Mouse (Mus musculus): ENCODE data around the gene Nt5dc3.

Gene Nt5dc3

DNA sequence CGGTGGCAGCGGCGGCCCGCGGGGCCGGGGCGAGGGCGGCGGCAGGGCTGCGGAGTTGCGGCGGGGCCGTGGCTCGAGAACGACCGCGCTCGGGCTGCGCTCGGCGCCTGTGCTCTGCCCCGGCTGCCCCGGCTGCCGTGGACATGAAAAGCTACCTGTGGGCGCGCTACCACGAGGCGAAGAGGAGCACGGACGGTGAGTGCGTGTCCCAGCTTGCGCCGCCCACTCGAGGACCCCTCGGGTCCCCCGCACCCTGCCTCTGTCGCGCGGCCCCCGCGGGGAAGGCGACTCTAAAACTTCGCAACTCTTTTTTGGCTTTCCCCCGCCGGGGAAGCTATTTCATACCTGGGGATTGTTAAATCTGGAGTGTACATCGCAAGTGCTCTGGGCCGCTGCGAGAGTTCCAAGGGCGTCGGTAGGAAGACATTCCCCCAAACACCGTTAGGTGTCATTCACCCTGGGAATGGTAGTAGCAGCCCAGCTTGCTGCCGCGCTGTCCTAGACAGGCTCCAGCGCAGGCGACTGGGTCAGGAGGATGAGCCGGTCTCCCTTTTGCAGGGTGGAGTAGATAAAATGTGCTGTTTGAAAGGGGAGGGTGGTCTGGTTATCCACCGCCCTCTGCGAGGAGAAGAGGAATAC is 431 bp downstream of the Nt5dc3 start:
- peak; percentile 20 for DNase-seq (ENCODE audit: low spot score)

DNA sequence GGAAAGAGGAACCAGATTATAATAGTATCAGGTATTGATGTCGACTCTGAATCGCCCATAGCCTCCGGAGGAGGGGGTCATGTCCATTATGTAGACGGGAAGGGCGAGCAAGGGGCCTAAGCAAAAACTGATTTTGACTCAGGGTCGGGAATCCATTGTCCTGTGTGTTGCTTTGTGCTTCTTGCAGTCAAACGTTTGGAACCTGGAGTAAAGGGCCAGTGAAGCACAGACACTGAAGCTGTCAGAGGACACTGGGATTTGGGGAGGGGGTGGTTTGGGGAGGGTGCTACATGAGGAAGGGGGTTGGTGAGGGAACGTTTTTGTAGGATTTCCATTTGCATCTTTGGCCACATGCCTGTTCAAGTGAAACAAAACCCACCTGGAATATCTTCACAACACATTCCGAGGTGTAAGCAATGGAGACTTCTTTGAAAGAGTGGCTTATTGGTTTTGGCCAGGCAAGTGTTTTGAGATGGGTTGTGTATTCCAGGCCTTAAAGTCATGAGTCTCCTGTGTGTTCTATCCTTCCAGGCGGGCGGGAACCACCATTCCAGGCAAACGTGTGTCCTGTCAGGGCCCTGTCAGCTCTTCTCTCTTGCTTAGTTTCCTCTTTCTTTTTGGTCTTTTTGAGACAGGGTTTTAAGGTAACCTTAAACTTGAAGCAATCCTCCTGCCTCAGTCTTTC is 1.2 kb downstream of the Nt5dc3 start:
- no peak for DNase-seq (ENCODE audit: low spot score)

DNA sequence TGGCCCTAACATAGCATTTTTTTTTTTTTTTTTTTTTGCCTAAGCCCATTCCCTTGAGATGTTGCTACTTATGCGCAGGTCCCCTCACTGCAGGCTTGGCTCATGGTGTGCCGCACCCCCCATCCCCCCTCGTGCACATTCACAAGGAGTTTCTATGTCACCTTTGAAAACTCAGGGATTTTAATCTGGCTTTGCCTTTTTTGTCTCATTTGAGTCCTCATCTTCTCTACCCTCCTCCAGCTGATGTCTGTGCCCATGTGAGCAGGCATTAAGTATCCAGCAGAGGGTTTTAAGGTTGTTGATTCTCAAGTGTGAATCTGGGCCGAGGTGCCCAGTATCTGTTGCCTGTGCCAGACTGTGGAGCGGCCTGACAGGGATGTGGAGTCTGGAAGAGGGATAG is 2.8 kb downstream of the Nt5dc3 start:
- no peak for DNase-seq (ENCODE audit: low spot score)

DNA sequence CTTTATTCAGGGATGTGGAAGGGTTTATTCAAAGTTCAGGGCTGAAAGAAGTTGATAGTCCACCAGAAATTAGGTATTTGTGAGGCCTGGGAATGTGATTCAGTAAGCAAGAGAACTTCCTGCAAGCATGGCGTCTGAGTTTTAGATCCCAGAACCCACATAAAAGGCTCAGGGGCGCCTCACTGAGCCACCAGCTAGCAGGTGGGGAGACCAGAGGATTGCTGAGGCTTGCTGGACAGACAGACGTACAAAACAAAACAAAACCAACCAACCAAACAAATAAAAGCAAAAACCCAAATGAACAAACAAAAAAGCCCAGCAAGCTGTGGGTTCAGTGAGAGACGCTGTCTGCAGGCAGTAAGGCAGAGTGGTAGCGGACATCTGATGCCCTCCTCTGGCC is 3.9 kb downstream of the Nt5dc3 start:
- DNase-seq (ENCODE audit: low spot score): no peak

DNA sequence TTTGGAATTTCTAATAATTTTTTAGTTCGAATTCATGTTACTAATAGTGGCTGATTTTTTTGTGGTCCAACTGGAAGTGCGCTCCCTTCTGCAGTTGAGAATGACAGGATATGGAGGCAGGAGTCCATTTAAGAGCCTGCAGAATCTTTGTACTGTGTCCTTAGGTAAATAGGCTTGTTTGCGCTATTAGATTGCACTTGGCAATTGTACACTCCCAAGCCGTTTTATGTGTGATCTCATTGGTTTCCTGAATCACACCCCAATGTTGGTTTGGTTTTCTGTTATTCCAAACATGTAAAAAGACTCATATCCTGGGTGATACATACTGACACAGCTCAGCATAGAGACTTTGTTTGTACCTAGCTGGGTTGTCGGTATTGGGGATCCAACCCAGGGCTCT is 4.8 kb downstream of the Nt5dc3 start:
- no peak for DNase-seq (ENCODE audit: low spot score)

DNA sequence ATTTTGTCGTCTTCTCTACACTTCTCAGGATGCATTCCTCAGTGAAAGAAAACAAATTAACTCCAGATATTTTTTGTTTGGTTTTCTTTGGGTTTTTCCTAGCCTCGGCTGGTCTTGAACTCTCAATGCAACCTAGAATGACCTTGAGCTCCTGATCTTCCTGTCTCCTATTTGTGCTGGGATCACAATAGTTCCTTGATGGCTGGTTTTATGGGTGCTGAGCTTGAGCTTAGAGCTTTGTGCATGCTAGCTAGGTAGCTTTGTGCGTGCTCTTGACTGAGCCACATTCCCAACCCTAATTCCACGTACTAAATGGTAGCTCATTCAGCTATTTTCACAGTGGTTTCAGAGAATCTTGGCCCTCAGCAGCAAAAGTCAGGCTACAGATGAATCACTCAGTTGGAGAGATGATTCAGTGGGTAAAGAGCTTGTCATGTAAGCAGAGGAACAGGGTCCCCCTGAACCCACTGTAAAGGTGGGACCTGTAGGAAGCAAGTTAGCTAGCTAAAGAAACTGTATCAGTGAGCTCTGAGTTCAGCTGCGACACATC is 5.4 kb downstream of the Nt5dc3 start:
- DNase-seq (ENCODE audit: low spot score): no peak

DNA sequence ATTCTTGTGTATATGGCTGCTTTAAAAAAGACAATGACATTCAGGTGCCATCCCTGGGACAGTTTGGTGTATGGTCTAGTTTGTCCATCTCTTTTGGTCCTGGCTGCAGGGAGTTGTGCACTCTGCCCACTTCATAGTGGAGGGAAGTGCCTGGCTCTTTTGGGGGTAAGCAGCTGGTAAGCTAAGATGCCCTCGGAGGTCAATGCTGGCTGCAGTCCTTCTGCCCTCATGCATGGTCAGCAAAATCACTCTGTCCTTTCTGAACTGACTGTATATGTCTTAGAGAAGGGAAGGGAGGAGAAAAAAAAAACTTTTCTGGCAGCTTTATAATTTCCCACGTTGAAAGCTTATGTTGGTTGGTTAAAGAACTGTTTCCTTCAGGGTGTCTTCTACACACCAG is 6.6 kb downstream of the Nt5dc3 start:
- DNase-seq (ENCODE audit: low spot score): no peak

DNA sequence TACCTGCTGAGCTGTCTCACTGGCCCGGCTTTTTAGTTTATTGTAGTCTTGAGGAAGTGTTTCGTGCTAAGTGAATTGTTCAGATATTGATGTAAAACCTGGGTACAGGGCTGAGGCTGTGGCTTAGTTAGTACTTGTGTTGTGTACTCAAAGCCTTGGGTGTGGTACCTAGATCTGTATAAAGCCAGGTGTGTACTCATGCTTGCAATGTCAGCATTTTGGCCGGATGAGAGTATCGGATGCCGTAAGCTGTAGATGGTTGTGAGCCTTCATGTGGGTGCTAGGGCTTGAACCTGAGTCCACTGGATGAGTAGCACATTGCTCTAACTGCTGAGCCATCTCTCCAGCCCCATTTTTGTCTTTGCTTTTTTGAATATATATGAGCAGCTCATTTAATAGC is 7.3 kb downstream of the Nt5dc3 start:
- no peak for DNase-seq (ENCODE audit: low spot score)

DNA sequence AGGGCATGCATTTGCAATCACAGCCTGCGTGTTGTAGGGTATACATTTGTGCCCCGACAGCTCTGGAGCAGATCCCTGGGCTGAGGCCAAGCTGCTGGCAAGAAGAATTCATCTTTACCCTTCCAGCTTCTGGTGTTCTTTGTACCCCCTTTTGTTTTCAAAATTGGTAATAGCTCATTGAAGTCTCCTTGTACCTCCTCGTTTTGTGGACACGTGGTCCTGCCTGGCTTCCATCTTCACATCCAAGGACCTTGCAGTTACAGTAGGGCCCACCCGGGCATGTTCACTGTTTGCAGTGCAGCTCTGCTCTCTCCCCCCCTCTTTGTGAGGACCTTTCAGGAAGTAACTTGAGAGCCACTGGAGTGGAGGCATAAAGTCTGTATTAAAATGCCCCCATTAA is 9.4 kb downstream of the Nt5dc3 start:
- no peak for DNase-seq (ENCODE audit: low spot score)

DNA sequence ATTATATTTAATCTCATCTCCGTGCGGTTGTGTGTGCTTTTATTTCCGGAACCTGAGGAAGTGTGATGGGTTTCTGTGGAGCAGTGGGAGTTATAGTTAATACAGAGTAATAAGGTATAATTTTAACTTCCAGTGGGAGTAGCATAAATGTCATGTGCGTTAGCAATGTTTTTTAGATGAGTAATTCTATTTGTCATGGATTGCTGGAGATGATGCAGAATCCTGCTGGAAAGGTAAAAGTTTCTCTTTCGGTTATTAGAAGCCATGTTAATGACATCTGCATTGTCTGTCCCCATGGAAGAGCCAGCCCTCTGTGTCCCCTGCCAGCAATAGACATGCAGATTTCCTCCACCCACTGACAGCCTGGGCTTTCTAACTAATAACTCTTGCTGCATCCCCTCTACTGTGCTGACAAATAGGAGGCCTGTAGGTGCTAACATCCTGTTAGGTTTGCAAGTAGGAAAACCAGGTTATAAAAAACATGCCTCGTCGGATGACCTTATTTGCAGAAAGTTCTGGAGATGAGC is 10.4 kb downstream of the Nt5dc3 start:
- DNase-seq (ENCODE audit: low spot score): no peak

DNA sequence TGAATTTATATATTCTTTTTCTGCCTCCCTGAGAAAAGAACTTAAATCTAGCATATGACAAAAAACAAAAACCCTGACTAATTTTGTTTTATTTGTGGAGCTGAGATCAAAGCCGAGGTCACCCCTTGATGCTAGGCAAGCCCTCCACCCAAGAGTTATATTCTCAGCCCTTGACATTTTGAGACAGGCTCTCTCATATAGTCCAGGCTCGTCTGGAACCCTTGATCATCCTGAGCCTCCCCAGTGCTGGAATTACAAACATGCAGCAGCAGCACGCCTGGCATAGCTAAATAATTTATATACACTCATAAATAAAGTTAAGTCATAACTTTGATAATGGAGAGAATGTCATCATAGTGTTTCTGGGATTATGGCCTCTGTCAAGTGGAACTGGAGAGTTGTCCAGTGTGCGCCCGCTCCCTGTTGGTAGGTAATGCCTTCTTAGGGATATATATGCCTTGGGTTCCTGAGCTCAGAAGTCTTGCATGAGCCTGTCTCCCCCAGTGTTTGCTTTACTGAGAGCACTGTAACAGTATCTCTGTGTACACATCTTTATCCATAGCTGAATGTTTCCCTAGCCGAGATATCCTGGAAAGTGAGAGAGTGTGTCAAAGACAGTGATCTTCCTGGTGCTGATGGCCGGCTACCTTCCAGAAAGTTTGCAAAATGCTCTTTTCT is 12.8 kb downstream of the Nt5dc3 start:
- no peak for DNase-seq (ENCODE audit: low spot score)

DNA sequence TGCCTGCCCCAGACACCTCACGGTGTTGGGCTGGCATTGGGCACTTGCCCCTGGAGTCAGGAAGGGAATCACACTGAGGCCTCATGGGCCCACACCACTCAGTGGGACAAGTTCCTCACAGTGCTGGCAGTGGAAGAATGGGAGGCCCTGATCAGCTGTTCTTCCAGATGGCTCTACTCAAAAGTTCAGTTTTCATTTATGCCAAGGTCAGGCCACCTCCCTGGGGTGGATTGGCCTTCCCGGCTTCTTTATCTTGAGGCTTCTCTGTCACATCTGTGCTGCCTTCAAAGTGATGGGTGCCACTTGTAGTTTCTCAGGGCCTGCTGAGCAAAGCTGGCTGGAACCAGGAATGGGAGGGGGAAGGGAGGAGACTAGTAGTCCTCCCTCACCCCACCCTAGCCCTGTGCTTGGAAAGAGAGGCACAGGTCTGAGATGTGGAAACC is 14.7 kb downstream of the Nt5dc3 start:
- peak; percentile 31 for DNase-seq (ENCODE audit: low spot score)

DNA sequence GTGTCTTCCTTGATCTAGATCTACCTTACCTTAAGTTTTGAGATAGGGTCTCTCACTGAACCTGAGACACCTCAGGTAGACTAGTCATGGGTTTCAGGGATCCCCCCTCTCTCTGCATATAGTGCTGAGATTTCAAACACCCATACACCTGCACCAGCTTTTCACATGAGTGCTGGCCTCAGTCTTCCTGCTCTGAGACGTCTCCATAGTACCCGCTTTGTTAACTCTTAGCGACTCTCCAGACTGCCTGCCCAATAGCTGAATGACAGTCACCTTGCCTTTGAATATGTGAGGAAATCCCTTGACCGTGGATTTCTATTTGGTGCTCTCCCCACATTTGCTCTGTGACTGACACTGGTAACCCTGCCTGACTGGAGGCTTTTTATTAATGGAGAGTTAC is 15.4 kb downstream of the Nt5dc3 start:
- no peak for DNase-seq (ENCODE audit: low spot score)

DNA sequence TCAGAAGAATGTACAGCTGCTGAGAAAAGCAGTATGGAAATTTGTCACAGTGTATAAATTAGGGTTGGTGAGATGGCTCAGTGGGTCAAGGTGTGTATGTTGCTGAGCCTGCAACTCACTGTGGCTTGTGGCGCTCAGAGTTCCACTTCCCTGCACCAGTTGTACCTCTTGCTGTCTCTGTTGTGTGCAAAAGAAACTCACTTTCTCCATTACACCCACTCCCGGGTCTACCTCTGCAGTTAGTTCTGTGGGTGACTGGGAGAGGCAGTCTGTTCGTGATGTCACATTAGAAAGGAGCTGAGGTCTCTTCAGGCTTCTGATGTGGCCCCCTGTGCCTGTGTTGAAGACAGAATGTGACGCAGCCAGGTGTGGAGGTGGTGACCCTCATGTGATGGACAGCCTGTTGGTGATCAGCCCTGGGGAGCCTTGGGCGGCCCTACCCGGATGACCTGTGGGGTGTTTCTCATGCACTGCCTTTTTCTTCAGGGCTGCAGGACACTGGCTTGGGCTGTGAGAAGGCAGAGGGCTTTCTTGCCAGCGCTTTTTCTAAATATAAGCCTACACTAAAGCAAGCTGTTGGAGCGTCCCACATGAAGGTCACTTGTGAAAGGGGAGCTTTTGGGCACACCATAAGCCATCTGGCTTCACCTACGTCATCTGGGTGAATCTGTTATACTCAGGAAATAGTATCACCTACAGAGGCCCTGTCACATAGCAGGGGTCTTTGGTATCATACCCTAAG is 16.2 kb downstream of the Nt5dc3 start:
- DNase-seq (ENCODE audit: low spot score): no peak

DNA sequence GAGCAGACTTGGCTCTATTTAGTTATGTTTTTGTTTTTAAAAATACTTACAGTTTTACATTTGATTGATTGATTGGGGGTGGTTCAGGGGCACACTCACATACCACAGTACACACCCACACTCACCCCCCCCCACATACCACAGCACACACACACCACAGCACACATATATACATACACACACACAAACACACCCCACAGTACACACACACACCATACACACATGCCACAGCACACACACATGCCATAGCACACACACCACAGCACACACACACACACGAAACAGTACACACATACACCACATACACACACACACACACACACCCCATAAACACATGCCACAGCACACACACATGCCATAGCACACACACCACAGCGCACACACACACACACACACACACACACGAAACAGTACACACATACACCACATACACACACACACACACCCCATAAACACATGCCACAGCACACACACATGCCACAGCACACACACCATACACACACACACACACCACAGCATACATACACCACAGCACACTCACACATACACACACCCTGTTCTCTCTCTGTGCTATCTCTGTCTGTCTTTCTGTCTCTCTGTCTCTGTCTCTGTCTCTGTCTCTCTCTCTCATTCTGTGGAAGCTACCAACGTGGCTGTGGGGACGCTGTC is 17.4 kb downstream of the Nt5dc3 start:
- DNase-seq (ENCODE audit: low spot score): no peak

DNA sequence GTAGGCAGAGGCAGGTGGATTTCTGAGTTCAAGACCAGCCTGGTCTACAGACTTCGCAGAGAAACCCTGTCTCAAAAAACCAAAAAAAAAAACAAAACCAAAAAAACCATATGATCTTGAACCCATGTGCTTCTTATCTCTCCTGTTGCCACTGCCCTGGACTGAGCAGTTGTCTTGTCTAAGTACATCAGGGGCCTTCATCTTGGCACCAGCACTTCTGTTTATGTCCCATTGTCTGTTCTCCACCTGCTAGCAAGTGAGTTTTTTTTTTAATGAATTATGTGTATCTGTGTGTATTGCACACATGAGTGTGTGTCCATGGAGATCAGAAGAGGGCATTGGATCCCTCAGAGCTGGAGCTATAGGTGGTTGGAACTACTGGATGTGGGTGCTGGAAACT is 28.6 kb downstream of the Nt5dc3 start:
- no peak for DNase-seq (ENCODE audit: low spot score)

DNA sequence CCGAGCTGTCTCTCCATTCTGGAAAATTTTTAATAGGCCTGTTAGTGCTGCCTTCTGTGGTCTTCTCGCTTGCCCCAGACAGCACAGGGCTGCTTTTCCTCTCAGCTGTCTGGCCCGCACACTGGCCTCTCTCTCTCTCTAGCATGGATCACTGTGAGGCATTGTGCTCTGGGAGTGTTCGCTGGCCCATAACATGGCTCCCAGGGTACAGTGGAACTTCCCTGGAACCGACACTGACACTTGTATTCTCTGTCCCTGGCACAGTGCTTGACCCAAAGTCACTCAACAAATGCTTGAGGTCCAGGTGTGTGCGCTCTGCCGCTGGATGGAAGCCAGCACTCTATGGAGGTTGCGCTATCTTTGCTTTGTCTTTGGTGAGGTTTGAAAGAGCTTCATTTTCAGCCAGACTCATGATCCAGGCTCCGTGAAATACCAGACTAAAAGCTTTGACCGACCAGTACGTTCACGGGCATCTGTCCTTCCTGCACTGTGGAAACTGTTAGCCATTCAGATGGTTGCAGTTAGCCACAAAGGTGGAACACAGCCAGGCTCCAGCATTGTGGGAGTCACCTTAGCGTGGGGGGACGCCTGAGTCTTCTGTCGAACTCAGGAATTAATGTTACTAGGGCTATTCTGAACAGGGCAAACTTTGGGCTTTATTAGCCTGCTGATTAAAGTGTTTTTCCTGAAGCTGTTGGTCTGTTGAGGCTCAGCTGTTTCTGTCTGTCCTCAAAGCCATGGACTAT is 29.4 kb downstream of the Nt5dc3 start:
- no peak for DNase-seq (ENCODE audit: low spot score)

DNA sequence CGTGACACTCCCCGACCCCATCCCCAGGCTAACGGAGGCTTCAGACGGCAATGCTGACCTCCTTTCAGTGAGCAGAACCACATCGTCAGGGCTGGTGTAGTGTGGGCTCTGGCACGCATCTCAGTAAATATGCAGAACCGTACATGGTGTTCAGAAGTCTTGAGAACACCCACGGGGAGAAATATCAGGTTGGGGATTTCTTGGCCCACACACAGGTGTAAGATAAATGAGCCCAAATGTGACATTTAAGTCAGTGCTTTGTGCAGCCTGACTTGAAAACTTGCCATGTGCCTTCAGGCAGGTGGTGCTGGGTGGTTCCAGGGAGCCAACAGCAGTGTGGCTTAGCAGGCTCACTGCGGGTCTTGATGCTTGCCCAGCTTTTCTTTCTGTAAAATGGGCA is 31.2 kb downstream of the Nt5dc3 start:
- DNase-seq (ENCODE audit: low spot score): no peak

DNA sequence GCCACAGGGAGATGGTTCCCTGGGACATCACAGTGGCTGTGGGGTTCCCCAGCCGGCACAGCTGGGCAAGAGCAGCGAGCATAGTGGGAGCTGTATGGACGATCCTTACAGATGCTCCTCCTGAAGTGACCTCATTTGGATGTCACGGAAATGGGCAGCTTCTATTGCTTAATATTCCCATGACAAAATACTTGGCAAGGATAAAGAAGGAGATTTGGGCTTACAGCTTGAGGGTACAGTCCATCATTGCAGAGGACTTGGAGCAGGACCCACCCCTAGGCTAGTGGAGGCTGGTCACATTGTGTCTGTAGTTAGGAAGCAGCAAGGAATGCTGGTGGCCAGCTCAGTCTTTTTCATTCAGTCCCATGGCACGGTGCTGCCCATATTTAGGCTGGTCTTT is 31.8 kb downstream of the Nt5dc3 start:
- DNase-seq (ENCODE audit: low spot score): no peak

DNA sequence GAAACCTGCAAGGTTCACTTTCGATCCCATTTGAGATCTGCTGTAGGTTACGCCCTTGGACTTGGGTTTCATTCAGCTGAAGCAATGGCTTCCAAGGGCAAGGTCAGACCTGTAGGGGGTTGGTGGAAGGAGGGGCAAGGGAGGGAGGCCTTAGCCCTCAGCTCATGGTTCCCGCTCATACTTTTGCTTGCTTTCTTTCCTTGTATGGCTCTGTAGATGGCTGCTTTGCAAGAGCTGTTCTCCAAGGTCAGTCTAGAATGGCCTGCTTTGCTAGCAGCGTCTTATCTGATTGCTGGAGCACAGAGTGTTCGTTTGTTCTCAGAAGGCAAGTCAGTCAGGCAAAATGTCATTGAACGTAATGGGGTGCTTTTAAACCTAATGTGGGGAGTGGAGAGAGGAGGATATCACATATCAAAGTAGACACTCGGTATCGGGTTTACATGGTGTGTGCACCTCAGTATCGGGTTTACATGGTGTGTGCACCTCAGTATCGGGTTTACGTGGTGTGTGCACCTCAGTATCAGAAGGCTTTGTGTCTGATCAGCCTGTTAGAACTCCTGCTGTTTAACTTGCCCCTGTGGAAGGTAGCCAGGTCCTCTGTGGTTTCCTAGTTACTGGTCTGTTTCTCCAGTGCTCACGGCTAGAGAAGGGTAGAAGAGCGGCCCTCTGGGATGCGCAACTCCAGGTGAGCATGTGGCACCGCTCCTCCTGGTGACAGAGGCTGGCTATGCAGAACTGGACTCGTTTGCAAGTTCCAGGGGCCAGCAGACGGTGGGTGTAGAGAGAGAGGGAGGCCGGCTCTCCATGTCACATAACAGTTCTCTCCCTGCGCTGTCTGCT is 35.7 kb downstream of the Nt5dc3 start:
- DNase-seq (ENCODE audit: low spot score): peak; percentile 35

Measured in urinary bladder, postnatal 14 days (tissue).